Mouse (Mus musculus): ENCODE data around the gene Psd. TPM values are rescaled to one million over a fixed set of nuclear protein-coding genes. Genes with fewer than 3 reads are reported as not detected.

Psd gene
- total RNA-seq, 2 experiments from 2014 or later = 731 to 733 TPM

GRCm38 (mm10) chr19:46320076-46320785, 6.7 kb downstream of the Psd start:
- no peak for DNase-seq

GRCm38 (mm10) chr19:46318586-46319378, 8.2 kb downstream of the Psd start:
- peak; percentile 89 to 90 for DNase-seq

GRCm38 (mm10) chr19:46318031-46318471, 8.9 kb downstream of the Psd start:
- peak; percentile 73 to 74 for DNase-seq

GRCm38 (mm10) chr19:46317546-46317885, 9.4 kb downstream of the Psd start:
- peak in 1 of 2 experiments; percentile 18 for DNase-seq

GRCm38 (mm10) chr19:46316846-46317545, 10.0 kb downstream of the Psd start:
- DNase-seq = peak; percentile 76 to 79

GRCm38 (mm10) chr19:46315752-46316610, 11.0 kb downstream of the Psd start:
- peak; percentile 7 to 9 for DNase-seq

- DNase-seq = no peak
Observed at GRCm38 (mm10) chr19:46314872-46315742, 11.8 kb downstream of the Psd start.

- DNase-seq = no peak
Observed at GRCm38 (mm10) chr19:46314151-46314601, 12.8 kb downstream of the Psd start.

- DNase-seq = no peak
Observed at GRCm38 (mm10) chr19:46313591-46313990, 13.4 kb downstream of the Psd start.

- no peak for DNase-seq
Observed at GRCm38 (mm10) chr19:46313116-46313515, 13.8 kb downstream of the Psd start.

- no peak for DNase-seq
Observed at GRCm38 (mm10) chr19:46312566-46312965, 14.4 kb downstream of the Psd start.

- DNase-seq = no peak
Observed at GRCm38 (mm10) chr19:46311341-46311740, 15.6 kb downstream of the Psd start.

- DNase-seq = no peak
Observed at GRCm38 (mm10) chr19:46310312-46310865, 16.6 kb downstream of the Psd start.

- peak in 1 of 2 experiments; percentile 15 for DNase-seq
Observed at GRCm38 (mm10) chr19:46309651-46310305, 17.2 kb downstream of the Psd start.

- peak; percentile 85 to 87 for DNase-seq
Observed at GRCm38 (mm10) chr19:46308706-46309435, 18.1 kb downstream of the Psd start.

GRCm38 (mm10) chr19:46308303-46308702, 18.7 kb downstream of the Psd start:
- peak in 1 of 2 experiments; percentile 13 for DNase-seq

- DNase-seq = no peak
Observed at GRCm38 (mm10) chr19:46307781-46308180, 19.2 kb downstream of the Psd start.

GRCm38 (mm10) chr19:46306751-46307289, 20.1 kb downstream of the Psd start:
- no peak for DNase-seq

GRCm38 (mm10) chr19:46306268-46306610, 20.7 kb downstream of the Psd start:
- no peak for DNase-seq

Data from layer of hippocampus, postnatal 36 days (tissue).